Mouse (Mus musculus) cerebellum, postnatal 10 days (tissue): Measurements from ENCODE around the gene Picalm.
"Not testable (repeated sequence)": the region's sequence is repeated elsewhere in the genome, so short reads cannot be mapped to it uniquely, and the experiment has no call there.

Experiments
- DNase-seq, 2 experiments: peaks; one replicate each; pipeline ENCODE4 v3.0.0; 2021; ENCODE audit warnings: mixed read lengths in 2 of 2

Gene Picalm

DNA sequence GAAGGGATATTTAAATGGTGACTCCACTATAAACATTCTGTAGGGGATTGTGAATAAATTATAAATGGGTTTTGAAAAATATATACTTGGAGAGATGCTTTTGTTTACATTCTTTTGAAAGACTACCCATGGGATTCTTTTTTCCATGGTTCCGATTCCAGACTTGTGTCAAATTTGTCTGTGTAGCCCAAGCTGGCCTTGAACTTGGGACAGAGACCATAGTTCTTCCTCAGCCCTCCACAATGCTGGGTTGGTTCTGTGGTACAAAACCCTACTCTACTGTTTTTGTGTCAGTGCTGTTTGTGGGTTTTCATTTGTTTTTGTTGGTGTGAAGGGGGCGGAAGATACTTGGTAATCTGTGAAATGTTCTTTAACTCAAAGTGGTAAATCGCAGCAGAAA lies 2.3 kb downstream of the Picalm start:
- no peak for DNase-seq

DNA sequence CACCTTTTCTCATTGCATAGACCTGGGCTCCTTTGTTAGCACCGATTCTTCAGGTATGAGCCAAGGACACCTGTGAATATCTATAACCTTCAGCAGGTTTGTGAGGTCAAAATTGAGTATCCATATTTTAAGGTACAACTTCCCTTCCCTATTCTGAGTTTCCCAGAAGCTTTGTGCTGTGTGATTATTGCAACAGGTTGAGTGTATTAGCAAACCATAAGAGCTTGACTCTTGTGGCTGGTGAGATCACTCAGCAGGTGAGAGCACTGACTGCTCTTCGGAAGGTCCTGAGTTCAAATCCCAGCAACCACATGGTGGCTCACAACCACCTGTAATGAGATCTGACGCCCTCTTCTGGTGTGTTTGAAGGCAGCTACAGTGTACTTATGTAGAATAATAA lies 6.7 kb downstream of the Picalm start:
- DNase-seq: no peak

DNA sequence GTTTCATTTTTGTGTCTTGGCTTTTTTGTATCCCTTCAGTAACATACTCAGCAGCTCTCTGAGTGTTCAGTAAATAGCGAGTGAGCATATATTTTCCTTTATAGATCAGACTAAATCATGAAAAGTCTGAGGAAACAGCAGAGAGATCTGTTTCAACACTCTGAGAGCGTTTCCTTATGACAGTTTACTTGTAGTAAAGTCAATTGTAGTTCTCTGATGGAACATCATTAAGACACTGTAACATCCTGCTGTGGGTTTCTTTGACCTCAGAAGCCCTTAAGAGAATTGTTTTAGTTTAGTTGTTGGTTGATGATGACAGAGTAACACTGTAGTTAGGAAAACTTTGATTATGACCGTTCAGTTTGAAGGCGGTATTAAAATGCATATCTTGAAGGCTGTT lies 8.3 kb downstream of the Picalm start:
- DNase-seq: no peak

DNA sequence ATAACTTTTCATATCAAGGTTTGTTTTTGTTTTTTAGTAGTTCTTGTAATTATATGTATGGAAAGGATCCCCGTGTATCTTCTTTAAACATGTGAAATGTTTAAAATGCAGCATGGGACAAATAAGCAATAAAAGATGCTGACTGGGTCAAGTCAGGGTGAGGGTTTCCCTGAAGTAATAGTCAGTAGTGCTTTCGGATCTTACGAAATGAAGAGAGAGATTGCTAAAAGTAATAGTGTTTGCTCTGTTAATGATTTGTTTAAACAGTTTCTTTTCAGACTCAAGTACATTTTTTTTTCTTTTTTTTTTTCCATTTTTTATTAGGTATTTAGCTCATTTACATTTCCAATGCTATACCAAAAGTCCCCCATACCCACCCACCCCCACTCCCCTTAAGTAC lies 10.3 kb downstream of the Picalm start:
- no peak for DNase-seq

DNA sequence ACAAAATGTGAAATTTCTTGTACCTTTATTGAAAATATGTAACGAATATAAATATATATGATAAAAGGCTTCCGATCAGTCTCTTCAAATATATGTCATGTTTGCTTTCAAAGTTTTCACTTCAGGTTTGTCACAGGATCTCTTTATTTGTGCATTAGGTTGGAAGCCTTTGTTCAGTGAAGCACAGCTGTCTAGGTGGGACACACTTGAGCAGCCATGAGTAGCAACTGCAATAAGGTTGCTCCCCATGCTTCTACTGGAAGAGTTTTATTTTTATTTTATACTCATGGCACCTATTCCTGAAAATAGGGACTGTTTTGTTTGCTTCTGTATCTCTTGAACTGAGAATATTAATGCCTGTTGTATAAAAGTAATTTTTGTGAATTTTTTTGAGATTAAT lies 14.3 kb downstream of the Picalm start:
- no peak for DNase-seq

DNA sequence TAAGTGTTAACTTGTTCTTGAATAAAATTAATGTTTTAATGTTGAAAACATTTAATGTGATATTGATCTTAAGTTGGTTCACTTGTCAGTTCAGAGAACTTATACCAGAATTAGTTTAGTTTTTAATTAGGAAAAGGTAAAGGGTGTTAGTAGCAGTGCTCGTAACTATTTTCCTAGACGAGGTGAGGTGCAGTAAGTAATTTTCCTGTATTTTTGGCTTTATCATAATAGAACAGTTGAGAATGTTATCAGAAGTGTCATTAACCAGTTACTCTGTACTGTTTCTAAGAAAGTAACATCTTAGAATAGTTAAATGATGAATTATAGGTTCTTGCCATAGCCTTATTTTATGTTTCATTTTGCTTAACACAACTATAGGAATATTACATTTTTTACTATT lies 15.0 kb downstream of the Picalm start:
- no peak for DNase-seq

DNA sequence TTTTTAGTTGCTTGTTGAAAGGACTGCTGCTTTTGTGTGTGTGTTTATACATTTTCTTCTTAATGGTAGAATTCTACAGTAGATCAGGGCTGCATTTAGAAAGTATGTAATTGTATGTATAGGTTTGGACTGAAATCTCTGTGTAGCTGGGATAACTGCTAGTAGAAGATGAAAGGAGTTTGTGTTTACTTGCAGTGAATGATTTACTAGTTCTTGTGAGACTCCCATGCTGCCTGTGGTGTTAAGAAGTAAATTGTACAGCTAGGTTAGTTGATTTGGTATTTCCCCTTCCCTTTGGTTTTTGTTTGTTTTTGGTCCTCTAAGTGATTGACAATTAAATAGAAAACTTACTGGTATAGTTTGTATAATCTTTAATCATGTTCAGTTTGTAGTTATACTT lies 15.4 kb downstream of the Picalm start:
- DNase-seq: no peak

DNA sequence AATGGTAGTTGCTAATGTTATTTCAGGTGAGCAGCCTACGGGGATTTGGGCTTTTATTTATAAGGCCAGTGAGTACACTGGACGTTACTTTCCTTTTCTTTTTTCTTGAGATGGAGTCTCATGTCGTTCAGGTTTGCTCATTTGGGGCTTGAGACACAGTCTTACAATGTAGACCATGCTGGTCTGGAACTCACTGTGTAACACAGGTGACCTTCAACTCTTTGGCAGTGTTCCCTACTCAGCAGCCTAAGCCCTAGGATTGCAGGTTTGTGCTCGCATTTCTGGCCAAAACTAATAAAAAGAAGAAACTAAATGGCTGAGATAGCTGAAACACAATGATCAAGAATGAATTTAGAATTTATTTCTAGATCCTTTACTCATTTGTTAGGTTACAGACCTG lies 15.9 kb downstream of the Picalm start:
- peak; percentile 33 to 38 for DNase-seq

DNA sequence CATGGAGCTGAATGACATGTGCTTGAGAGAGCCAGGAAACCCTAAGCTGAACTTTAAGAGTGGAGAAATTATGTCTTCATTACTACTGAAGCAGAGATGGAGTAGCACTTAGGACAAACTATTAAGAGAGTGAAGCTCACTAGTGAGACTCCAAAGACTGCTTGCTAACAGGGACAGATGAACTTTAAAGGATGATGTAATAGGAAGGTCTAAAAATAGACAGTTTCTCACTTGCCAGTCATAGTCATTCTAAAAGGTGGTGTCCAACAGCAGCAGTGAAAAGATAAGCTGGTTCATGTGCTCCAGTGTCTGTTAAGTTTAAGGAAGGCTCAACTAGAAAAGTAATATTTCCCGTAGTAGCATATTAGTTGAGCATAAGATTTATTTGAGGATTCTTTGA lies 16.3 kb downstream of the Picalm start:
- DNase-seq: no peak

DNA sequence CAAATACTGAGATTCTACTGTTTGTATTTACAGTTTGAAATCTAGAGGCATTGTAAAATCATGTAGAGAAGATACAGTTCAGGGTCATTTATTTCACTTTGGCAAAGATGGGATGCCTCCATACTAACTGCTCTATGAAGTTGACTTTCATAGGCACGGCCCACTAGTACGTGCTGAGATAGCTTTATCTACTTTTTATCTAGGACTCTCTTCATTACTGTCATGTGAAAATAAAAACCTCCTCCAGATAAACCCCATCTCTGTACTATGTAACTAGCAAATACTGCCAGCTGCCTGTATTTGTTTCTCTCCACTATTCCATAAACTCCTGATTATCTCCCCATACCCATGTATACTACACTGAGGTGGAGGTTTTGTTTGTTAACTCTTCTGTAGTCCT lies 18.0 kb downstream of the Picalm start:
- DNase-seq: no peak

DNA sequence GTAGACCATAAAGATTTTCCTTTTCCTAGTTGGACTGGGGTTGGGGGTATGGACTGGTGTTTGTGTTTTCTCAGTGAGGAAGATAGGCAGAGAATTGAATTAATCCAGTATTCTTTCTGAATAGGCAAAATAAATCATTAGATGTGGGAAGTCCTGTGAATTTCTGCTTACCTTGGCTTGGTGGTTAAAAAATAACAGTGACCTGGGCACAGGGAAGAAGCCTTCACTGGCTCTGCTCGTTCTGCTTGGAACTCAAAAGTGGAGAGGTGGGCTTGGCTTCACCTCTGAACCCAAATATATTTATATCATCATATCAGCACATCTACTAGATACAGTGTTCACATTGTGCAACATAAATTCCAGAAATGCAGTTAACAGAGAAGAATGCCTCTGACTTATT lies 18.5 kb downstream of the Picalm start:
- no peak for DNase-seq

DNA sequence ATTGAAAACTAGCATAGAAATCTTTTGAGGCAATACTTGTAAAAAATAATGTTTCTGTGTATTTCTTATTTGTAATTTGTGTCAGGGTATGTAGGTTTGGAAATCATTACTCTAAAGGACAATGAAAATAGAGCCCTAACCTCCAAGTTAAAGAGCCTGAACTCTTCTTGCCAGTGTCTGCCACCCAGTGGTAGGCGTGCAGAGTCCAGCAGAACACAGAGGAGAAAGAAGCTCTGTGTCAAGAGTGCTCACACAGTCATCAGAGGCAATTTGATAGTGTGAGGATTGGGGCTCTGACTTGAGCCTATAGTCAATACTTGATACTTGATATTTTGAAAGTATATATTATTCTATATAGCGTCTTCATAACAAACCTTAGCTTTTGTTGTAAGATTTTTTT lies 20.3 kb downstream of the Picalm start:
- peak; percentile 79 to 83 for DNase-seq

DNA sequence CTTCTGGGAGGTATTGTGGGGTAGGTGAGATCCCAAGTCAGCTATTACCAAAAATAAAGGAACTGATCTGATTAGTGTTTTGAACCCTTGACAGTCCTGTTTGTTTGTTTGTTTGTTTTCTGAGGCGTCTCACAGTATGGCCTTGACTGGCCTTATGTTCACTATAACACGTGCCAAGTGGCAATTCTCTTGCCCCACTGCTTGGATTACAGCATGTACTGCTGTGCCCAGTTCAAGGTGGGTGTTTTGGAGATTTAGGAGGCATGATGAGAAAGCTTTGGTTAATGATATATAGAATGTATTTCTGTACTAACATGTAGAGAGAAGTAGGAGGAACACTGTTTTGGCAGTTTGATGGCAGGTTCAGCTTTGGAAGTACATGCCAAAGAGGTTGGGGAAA lies 28.0 kb downstream of the Picalm start:
- DNase-seq: peak; percentile 35 to 42

DNA sequence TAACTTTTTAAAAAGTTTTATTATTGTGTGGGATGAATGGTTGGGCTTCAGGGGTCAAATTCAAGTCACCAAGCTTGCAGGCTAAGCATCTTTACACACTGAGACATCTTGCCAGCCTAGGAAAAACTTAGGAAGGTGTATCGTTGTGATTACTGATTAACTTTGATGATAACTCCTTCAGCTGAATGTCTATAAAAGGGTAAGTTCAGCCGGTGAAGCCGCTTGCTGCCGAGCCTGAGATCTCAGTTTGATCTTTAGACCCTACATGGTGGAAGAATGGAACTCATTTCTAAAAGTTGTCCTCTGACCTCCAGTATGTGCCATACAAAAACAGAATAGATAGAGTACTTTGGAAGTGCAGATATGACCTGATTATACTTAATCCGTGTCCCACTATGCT lies 30.6 kb downstream of the Picalm start:
- no peak for DNase-seq

DNA sequence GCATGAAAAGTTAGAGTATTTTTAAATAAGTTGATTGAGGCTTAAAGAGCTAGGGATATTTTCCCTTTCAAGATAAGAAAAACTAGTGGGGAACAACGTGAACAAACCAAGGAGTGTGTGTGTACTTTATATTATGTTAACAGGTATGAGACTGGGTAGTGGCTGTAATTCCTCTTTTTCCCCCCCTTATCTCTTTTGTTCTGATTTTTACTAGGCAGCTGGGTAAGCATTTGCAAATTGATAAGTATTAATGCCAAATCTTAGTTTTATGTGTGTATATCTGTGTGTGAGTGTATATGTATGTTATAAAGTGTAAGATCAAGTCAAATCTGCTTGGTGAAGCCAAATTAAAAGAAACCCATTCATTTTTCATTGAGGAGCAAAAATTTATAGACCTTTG lies 34.3 kb downstream of the Picalm start:
- DNase-seq: no peak

DNA sequence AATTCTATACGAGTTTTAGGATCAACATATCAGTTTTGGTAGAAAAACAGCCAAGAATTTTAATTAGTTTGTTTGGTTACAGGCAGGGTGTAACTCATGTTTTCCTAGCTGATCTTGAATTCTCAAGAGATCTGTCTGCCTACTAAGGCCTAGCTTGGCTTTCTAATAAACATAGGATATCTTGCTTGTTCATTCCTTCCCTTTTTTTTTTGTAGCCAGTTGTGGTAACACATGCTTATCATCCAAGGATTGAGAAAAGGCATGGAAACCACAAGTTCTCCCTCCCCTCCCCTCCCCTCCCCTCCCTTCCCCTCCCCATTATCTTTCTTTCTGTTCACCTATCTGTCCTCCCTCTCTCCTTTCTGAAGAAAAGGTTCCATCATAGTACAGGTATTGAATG lies 36.0 kb downstream of the Picalm start:
- no peak for DNase-seq

DNA sequence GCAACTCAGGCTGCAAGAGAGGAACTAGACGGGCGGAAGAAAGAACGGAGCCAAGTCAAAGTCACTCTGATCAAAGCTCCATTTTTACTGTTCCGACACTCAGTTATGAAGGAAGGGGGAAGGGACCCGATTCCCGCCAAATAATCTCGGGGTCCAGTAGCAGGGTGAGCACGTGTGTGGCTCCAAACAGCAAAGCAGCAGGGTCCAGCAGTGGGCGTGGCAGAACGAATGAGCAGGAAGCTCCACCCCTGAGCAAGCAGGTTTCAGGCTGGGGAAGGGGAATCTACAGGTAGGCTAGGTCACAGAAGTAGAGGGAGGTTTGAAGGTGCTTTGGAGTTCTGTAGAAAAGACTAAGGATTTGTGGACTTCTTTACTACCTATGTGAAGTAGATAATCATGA lies 37.8 kb downstream of the Picalm start:
- DNase-seq: not testable (repeated sequence)

DNA sequence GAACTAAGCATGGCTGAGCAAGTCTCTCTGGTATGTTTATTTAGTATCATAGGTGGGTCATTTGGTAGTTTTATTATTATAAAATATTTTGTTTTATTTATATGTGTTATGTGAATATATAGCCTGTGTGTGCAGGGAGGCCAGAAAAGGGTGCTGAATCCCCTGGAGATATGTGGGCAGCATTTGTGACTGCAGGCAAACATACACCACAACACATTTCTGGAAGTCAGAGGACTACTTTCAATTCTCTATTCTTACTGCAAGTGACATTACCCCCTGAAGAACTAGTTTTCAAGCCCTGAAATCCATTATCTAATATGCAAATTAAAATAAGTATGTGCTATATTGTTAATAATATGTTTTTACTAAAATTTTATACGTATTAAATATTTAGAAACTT lies 43.8 kb downstream of the Picalm start:
- DNase-seq: no peak

DNA sequence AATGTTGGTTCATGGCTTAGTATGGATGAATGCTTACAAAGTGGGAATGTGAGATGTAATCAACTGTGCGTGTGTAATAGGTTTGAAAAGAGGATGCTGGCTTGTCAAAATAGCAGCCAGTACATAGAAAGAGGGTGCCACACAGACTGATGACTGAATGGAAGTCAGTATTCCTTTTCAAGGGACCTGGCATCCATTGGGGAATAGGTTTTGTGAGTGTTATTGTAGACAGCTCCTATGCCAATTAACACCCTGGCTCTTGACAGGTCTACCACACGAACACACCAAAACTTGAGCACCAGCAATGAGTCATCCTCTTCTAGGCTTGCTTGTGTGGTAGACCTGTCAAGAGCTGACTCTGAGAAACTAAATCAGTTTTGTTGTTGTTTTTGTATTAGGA lies 45.6 kb downstream of the Picalm start:
- no peak for DNase-seq

DNA sequence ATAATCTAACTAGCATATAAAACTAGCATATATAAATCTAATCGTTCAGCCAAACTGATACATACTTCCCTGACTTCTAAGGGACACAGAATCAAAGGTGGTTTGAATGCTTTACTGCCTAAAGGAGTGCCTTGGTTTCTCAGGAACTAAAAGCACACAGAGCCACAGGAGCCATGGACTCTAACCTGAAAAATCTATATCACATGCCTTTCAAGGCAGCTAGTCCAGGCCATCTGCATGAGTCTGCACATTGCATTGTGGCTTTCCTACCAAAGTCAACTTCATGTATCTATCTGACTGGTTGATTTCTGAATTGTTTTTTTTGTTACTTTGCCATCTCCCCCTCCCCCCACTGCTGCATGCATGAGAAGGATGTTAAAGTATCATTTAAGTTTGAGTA lies 50.6 kb downstream of the Picalm start:
- no peak for DNase-seq

DNA sequence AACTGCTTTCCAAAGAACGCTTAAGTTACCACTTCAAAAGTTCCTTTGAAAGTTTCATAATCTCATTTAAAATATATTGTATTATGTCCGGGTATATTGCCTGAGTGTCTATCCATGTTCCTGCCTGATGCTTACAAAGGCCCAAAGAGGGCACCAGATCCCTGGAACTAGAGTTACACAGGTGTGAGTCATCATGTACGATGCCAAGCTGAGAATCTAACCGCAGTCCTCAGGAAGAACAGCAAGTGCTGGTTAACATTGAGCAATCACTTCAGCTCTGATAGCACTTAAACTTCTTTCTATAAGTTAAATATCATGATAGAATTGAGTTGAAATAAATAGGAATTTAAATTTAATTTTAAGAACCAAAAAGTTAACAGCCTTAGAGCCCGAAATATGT lies 70.2 kb downstream of the Picalm start:
- no peak for DNase-seq

DNA sequence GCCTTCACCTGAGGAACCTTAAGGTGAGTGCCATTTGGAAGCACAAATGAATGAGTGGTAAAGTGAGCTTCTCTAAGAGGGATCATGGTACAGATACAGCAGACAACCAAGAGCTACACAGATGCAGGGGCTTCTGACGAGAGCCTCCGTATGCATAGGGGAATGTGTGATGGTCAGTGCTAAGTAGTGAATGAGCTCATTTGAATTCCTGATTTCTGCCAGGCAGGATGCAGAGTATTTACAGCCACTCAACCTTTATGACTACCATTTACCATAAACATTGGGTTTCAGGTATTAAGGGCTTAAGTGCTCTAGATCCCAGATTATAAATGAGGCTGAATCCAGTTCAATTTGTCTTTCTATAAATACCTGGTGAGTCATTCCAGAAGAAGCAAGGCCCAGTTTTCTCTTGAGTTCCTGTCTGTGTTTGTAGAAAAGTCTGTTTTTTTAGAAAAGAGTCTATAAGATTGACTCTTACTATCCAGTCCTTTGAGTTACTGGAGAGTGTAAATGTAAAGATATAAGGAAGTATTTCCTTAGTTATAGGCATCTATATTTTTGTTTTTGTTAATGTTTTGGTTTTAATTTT lies 72.0 kb downstream of the Picalm start:
- DNase-seq: no peak

DNA sequence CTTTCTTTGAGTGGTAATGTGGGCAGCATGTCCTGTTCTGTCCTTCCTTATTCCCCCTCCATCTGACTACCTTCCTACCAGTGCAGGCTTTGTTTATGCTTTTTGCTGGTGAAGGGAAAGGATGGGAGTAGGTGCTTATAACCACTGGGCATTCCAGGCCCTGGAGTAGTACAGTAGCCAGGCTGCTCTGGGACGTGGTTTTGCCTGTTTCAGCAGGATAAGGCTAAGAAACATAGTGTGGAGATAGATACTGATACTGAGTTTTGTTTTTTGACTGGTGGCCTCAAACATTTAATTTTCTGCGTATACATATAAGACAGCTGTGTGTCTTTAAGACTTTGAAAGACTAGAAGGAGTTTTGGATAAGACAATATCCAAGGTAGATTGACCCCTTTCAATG lies 73.9 kb downstream of the Picalm start:
- no peak for DNase-seq

DNA sequence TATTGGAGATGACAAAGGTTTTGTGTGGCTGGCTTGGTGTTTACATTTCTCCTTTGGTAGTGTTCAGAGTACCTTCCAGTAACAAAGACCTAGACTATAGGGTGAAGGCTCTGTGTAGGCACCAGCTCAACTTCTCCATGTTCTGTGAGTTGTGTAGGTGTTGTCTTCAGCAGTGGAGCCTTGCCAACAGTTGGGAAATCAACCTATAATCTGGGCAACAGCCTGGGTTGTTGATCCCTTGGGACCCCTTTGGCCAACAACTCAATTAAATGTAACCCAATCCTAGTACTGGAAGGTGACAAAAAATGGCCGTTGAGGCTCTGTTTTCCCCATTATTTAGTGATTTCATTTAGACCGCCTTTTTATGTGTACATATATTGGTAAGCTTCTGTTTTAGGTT lies 80.1 kb downstream of the Picalm start:
- peak in 1 of 2 experiments; percentile 14 for DNase-seq

DNA sequence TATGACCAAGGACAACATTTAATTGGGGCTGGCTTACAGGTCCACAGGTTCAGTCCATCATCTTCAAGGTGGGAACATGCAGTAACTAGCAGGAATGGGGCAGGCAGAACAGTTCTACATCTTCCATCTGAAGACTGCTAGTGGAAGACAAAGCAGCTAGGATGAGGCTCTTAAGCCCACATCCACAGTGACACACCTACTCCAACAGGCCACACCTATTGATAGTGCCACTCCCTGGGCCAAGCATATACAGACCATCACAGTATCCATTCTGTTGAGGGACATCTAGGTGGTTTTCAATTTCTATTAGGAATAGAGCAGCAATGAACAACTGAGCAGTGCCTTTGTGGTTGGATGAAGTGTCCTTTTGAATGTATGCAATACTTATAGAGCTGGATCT lies 80.9 kb downstream of the Picalm start:
- no peak for DNase-seq

DNA sequence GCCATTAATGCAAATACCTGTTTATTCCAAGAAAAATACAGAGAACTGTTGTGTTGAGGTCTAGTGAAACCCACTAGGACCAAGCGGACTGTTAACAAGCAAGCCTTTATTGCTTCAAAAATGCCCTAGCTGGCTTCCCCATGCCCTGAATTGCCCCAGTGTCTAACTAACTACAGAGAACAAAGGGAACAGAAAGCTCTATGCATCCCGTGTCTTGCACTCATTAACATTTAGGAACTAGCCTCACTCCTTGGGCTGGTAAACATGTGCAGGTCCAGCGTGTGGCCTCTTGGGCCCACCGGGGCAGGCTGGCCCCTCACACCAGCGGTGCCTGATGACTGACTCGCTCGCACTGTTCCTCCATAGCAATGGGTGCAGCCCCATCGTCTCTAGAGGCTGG lies 86.5 kb downstream of the Picalm start:
- DNase-seq: no peak
